Mouse (Mus musculus) G1E (cell line): Measurements from ENCODE around the gene Hivep3. TPM values are rescaled to one million over a fixed set of nuclear protein-coding genes. Genes with fewer than 3 reads are reported as not detected.

Experiments used
- ATAC-seq: 2 replicates; pipeline ENCODE4 v1.8.0; 2016; ENCODE audit warnings: mild to moderate bottlenecking; ENCODE audit not compliant: insufficient number of reproducible peaks, poor library complexity, low FRiP score, severe bottlenecking; ENCODE audit errors: extremely low read depth
- DNase-seq: peaks from one replicate; pipeline ENCODE4 v3.0.0; 2012; ENCODE audit warnings: low spot score
- H3K27me3 ChIP-seq: 2 replicates; pipeline ENCODE4 v1.6.1; 2012; ENCODE audit warnings: mild to moderate bottlenecking, low read length, inconsistent platforms; ENCODE audit not compliant: insufficient read depth
- H3K36me3 ChIP-seq: replicated peaks from 2 replicates; pipeline ENCODE3; 2012; ENCODE audit warnings: mild to moderate bottlenecking, inconsistent platforms
- H3K4me1 ChIP-seq: 2 replicates; pipeline ENCODE4 v1.6.1; 2012; ENCODE audit warnings: low read depth, low read length, inconsistent platforms, mixed read lengths; ENCODE audit not compliant: insufficient read depth
- H3K4me3 ChIP-seq: 2 replicates; pipeline ENCODE4 v1.5.1; 2012; ENCODE audit warnings: low read depth, mild to moderate bottlenecking, inconsistent platforms, low read length, moderate library complexity, mixed read lengths
- H3K9me3 ChIP-seq: replicated peaks from 2 replicates; pipeline ENCODE4 v1.6.1; 2012; ENCODE audit warnings: inconsistent platforms
- CTCF ChIP-seq: IDR thresholded peaks from 2 replicates; pipeline ENCODE4 v1.5.1; 2012; ENCODE audit warnings: low read depth, low read length, inconsistent platforms, mixed read lengths
- GATA1 ChIP-seq: IDR thresholded peaks from 2 replicates; pipeline ENCODE4 v1.6.1; 2012; ENCODE audit warnings: borderline replicate concordance, low read length, inconsistent platforms, mixed read lengths
- GATA2 ChIP-seq: IDR thresholded peaks from 2 replicates; pipeline ENCODE4 v1.6.1; 2012; ENCODE audit warnings: low read depth, low read length, inconsistent platforms, borderline replicate concordance
- POLR2AphosphoS5 ChIP-seq: IDR thresholded peaks from 2 replicates; pipeline ENCODE4 v1.6.1; 2012; ENCODE audit warnings: low read depth, low read length, inconsistent platforms; ENCODE audit not compliant: insufficient replicate concordance
- TAL1 ChIP-seq: conservative IDR thresholded peaks from 2 replicates; pipeline ENCODE4 v1.6.1; 2012; ENCODE audit warnings: low read depth, low read length, inconsistent platforms, mixed read lengths
- polyA plus RNA-seq: library from polyadenylated mRNA; stranded (reverse); fragments of >175 nt; gene quantifications from 2 replicates; pipeline ENCODE4 v1.2.3, GENCODE M21; 2012
- total RNA-seq, 2 experiments: library from RNA; stranded (forward) in 1 of 2; stranded (reverse) in 1 of 2; fragments of 200-1000 nt in 1 of 2; fragments of >200 nt in 1 of 2; fragmentation: Nextera tagmentation in 1 of 2; gene quantifications; 2 replicates each; pipeline ENCODE4 v1.2.3; 2014 to 2017

Gene Hivep3
- total and polyA plus RNA-seq, 3 experiments = 0.49 TPM; not detected in 2

- Histone ChIP-seq H3K36me3 (no peaks in the 10 kb centered on the region), H3K27me3 (no peaks in the 10 kb centered on the region), H3K4me3 (no peak overlapping the region), H3K4me1 (peaks cover 1% of the 10 kb centered on the region; the same call in 1 of the 2 replicates), H3K9me3 (0 out of 2 replicates have a peak, but pooled peaks cover 2% of the 10 kb centered on the region)
- ATAC-seq (no peak), DNase-seq (no peak)
- TF ChIP-seq TAL1 (no peak), GATA2 (no peak), GATA1 (no peak), POLR2AphosphoS5 (no peak), CTCF (no peak)
These were observed 75.7 kb downstream of the Hivep3 start for GRCm38 (mm10) chr4:119809245-119809644.

- peaks cover 5% of the 10 kb centered on the region; the same call in 1 of the 2 replicates for H3K9me3 ChIP-seq
- no peak for ATAC-seq
- H3K36me3 ChIP-seq = no peaks in the 10 kb centered on the region
- H3K27me3 ChIP-seq = no peaks in the 10 kb centered on the region
- H3K4me1 ChIP-seq = peaks cover 1% of the 10 kb centered on the region; the same call in 1 of the 2 replicates
- H3K4me3 ChIP-seq = no peak overlapping the region
- TF ChIP-seq GATA1 (no peak), GATA2 (no peak), CTCF (no peak), POLR2AphosphoS5 (no peak), TAL1 (no peak)
- DNase-seq = no peak
These were observed 79.2 kb downstream of the Hivep3 start for GRCm38 (mm10) chr4:119812775-119813174.

- Histone ChIP-seq H3K4me3 (no peak overlapping the region), H3K27me3 (no peaks in the 10 kb centered on the region), H3K36me3 (no peaks in the 10 kb centered on the region), H3K4me1 (peaks cover 1% of the 10 kb centered on the region; the same call in 1 of the 2 replicates), H3K9me3 (peaks cover 5% of the 10 kb centered on the region; the same call in 1 of the 2 replicates)
- DNase-seq = no peak
- no peak for TF ChIP-seq POLR2AphosphoS5
- no peak for TF ChIP-seq GATA2
- TF ChIP-seq TAL1 = no peak
- TF ChIP-seq CTCF = no peak
- TF ChIP-seq GATA1 = no peak
- no peak for ATAC-seq
These were observed 80.1 kb downstream of the Hivep3 start for GRCm38 (mm10) chr4:119813500-119814184.

GRCm38 (mm10) chr4:119814185-119815132, 80.9 kb downstream of the Hivep3 start:
- Histone ChIP-seq H3K9me3 (peaks cover 5% of the 10 kb centered on the region; the same call in 1 of the 2 replicates), H3K27me3 (no peaks in the 10 kb centered on the region), H3K4me3 (peak overlapping the region; percentile 20; the same call in 1 of the 2 replicates), H3K36me3 (no peaks in the 10 kb centered on the region), H3K4me1 (peaks cover 1% of the 10 kb centered on the region; the same call in 1 of the 2 replicates)
- TF ChIP-seq POLR2AphosphoS5 (no peak), GATA1 (no peak), TAL1 (no peak), CTCF (no peak), GATA2 (no peak)
- no peak for ATAC-seq
- DNase-seq = no peak

- peaks cover 1% of the 10 kb centered on the region; the same call in 1 of the 2 replicates for H3K4me1 ChIP-seq
- H3K9me3 ChIP-seq = peaks cover 5% of the 10 kb centered on the region; the same call in 1 of the 2 replicates
- H3K36me3 ChIP-seq = no peaks in the 10 kb centered on the region
- H3K4me3 ChIP-seq = peak overlapping the region; percentile 20; the same call in 1 of the 2 replicates
- no peak for ATAC-seq
- H3K27me3 ChIP-seq = no peaks in the 10 kb centered on the region
- no peak for DNase-seq
- TF ChIP-seq GATA2 (no peak), GATA1 (no peak), TAL1 (no peak), CTCF (no peak), POLR2AphosphoS5 (no peak)
These were observed 81.7 kb downstream of the Hivep3 start for GRCm38 (mm10) chr4:119815133-119815792.
